Mouse (Mus musculus): ENCODE results near the gene Cdk10.
"Not testable (repeated sequence)": the region's sequence is repeated elsewhere in the genome, so short reads cannot be mapped to it uniquely, and the experiment has no call there.

The Cdk10 gene

DNA sequence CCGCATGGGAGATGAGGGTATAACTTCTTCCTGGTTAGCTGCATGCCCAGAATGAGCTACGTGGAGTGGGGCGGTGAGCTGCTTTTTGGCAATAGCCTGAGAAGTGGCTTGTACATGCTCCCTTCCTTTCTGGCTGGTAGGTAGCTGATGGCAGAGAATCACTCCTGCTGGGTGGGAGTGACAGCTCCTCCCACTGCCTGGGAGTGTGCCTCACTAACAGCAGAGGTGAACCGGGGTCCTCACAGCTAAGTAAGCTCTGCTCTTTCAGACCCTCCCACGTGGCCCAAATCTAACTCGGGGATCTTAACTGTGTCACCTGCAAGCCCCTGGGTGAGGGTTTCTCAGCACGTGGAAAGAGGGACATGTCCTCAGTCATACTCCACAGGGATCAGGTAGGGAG is 7.9 kb downstream of the Cdk10 start:
- in situ Hi-C loops (cut with MboI, MseI): no loop called here

DNA sequence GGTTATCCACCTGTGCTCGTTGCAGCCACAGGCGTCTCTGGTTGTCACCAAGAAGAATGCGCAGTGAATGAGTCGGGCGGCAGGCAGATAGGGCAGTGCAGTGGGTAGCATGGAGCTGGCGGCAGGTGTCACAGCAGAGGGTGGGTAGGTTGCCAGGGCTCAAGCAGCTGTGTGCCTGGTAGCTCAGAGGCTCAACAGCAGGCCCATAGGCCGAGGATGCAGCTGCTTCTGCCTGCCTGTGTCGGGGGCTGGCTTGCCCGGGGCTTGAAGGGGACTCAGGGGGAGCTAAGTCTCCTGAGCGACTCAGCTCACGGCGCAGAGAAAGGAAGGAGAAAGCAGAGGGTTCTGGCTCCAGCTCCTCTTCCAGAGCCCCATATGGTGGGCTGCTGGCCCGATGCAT is 8.7 kb downstream of the Cdk10 start:
- in situ Hi-C loops (cut with MboI, MseI): no loop called here

DNA sequence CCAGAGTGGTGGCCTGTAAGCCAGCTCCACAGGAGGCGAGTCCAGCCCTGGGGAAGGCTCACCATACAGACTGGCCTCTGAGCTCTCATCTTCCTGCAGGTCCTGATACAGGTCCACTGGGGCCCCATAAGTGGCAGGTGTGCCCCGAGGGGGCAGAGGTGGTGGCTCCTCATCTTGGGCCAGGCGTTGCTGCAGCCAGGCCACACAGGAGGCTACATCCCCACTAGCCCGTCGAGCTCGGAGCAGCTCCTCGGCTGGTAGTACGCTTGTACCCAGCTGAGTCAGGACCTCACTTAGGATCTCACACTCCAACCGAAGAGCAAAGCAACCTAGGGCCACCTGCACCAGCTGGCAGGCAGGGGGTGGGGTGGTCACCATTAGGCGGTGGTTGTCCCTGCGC is 9.1 kb downstream of the Cdk10 start:
- in situ Hi-C loops (cut with MboI, MseI): no loop called here

DNA sequence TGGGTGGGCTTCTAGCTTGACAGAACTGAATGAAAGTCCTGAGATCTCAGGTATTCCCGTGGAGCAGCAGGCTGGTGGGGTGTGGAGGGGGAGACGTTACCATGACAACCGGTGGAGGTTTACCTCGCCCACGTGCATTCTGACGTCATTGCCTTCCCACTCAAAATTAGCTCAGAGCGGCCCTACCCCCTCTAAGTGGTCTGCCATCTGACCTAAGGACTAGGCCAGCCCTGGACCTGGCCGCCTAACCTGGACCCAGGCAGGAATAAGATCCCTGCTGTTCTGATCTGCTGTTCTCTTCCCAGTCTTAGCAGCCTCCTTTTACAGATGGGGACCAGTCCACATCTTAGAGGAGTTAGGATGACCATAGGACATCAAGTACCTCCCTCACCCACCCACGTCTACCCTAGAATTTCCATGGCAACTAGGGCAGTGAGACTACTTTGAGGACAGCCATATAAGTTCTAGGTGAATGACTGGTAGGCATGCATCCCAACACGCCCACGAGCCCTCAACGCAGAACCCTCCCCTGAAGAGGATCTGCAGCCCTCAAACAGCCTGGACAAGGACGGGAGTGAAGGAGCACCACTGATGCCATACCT is 10.4 kb downstream of the Cdk10 start:
- in situ Hi-C loops (cut with MboI, MseI): no loop called here

DNA sequence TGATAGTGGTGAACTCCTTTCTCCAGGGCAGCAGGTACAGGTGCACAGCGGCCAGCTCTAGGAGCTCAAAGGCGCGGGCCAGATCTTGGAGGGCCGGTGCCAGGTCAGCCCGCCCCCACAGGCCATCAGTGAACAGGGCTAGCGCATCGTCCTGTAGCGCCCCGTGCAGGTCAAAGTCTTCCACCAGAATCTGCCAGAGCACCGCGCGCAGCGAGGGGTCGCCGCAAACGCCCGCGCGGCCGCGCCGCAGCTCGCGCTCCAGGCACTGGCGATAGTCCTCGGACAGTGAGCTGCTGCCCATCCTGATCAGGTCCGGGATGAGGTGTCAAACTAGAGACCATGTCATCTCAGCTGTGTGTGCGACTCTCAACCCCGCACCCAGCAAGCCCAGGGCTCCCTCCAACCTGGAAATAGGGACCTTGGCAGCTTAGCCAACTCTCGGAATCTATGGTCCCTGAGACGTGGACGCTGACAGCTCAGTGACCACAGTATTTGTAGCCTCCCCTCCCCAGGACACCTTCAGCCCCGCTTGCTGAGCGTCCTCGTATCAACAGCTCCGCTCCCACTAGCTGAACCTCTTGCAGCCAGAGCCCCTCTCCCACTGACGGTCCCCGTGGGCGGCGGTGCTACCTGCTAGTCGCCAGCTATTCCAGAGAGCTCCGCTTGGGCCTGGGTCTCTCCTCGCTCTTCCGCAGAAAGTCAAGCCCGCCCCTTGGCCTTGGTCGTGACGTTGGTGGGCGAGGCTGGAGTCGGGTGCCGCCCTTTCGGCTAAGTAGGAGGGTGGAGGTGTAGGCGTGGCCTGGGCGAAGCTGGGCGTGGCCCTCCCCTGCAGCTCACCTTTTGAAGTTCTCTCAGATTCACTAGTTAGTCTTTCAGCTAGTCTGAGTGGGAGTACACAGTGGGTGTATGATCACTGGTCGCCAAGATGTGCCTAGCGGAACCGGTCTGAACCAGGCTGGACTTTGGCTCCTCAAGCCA is 11.2 kb downstream of the Cdk10 start, which contains the start of gene Spata2l:
Gene Spata2l (minus strand): TSS at position 714 of the 978 bp plus-strand sequence.
- in situ Hi-C loops (cut with MboI, MseI): no loop called here

DNA sequence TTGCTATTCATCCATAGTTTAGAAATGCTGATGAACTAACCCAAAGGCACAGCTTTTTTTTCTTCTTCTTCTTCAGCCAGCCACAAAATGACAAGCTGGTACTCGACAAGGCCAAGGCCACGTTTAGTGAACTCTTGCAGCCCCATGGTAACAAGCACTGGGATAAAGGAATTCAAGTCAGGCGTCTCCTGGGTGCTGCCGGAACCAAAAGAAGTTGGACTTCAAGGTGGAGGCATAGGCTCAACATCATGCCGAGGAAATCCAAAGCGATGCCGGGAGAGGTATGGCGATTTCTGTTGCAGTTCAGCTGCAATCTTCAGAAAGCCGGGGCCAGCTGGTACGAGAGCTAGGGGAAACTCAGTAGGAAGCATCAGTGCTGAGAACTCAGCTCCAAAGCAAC is 14.8 kb downstream of the Cdk10 start:
- in situ Hi-C loops (cut with MboI, MseI): no loop called here

DNA sequence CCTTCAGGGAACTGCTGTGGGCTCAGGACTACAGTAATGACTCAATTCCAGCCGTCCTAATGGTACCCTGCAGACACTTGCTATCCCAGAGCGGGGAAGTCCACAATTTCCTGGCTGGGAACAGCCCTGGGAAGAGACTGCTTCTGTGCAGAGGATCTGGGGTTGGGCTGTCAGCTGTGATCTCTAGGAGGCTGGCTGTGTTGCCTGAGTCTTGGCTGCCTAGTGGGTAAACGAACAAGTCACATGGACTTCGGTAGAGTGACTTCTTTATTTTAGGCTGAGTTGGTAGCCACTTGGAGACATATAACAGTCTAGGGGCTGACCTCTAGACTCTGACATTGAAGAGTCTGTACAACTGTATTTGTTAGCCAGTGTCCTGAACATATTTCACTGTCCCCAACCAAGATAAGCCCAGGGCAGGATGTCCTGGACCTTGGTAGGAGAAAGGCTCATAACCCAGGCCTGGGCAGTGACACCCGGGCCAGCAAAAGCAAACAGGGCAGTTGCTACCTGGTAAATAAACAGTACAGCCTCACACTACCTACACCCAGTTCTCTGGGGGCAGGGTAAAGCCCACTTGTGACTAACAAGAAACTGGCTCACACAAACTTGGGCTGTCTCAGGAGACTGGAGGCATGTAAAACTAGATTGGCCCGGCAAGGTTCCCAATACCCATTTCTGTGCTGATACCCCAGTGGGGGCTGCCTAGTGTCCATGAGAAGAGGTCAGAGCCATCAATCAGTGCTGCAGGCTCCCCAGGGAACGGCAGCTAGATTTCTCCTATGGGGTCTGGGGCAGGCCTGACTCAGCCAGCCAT is 17.7 kb downstream of the Cdk10 start:
- in situ Hi-C loops (cut with MboI, MseI): no loop called here

DNA sequence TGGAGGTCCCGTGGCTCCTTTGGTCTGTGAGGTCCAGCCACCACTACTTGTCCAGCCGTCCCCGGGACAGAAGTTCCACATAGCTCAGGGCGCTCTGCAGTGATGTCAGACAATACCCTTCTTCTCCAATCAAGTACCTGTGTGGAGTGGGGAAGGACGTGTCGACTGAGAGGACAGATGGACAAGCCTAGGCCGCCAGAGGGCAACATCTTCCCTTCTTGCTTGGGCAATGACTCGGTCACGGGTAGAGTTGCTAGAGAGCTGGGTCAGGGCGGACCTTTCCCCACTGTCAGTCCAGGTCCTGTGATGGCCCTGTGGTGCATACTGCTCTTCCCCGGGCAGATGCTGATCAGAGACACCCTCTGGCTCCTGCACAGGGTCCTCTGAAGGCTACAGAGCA is 18.4 kb downstream of the Cdk10 start:
- in situ Hi-C loops (cut with MboI, MseI): no loop called here

DNA sequence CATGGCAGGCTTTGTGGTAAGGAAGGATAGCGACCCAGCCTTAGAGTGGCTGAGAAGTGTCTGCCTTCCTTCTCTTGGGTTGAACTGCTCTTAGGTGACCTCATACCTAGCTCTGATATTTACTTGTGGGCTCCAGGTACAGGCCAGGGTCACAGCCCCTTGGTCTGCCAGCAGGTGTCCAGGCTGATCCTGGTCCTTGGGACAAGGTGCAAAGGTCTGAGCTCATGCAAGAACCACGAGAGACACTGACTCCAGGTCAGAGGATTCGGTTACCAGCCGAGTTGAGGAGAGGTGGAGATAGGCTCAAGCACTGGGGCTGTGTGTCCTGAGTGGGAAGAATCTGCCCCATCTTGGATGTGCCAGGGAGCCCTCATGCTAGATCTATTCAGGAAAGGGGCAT is 19.7 kb downstream of the Cdk10 start:
- in situ Hi-C loops (cut with MboI, MseI): no loop called here

DNA sequence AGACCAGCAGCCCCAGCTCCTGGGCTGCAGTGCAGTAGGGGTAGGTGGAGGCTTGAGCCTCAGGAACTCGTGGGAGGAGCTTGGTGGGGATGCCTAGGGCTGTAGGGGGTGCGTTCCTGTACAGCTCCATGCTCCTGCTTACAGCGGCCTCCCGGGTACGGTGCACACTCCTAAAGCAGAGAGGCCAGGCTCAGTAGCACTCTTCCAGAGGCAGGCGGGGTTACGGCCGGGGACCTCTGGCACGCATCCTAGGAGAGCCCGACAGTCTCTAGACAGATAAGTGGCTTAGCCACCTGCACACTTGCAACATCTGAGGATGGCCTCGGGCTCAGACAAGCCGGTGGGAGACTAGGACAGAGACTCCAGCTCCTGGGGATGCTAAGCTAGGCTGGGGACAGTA is 20.9 kb downstream of the Cdk10 start:
- in situ Hi-C loops (cut with MboI, MseI): no loop called here

DNA sequence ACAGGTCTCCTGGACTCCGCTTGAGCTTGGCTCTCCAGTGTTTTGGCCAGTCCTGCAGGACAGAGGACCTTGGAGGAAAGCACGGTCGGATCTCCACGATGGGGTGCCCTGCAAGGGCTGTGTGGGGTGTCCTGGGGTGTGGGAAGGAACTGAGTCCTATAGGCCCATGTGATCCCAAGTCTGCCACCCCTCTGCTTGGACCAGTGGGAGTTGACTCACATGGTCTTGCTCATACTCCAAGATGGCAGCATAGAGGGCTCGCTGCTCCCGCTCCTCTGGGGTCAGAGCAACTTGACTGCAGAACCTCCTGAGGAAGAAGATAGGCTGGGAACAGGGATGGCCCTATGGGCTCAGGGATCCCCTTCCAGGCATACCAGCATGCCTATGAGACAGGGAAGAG is 23.1 kb downstream of the Cdk10 start:
- in situ Hi-C loops (cut with MboI, MseI): no loop called here

DNA sequence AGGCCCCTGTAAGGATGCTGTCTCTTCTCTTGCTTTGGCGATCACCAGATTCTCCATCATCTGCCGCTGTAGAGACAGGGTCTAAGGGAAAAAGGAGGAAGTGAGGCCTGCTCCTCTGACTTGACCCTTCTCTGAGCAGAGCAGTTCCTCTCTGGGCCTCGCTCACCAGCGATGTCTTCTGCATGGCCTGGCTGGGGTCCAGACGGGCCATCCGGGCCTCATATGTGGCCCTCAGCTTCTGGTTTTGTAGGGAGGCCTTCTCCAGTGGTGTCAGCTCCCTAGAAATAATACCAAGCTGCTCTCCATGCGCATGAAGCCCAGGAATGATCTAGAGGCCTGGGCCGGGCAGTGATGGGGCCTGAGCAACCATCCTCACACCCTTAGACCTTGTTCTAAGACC is 24.0 kb downstream of the Cdk10 start:
- in situ Hi-C loops (cut with MboI, MseI): no loop called here

DNA sequence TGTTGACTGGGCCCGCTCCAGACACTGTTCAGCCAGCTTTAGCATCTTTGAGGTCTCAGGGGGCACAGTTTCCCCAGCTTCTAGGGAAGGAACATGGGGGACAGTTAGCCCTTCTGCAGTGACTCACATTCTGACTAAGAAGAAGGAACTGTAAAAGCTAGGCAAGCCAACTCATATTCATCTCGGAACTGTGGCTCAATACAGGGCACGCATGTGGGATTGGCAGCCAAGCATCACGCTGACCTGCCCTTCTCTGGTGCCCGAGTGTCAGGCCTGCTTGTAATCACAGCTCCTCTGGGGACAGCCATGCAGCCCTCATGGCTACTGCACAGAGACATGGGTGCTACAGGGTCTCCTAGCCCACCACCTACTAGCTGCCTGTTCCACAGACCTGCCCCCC is 26.3 kb downstream of the Cdk10 start:
- in situ Hi-C loops (cut with MboI, MseI): no loop called here

DNA sequence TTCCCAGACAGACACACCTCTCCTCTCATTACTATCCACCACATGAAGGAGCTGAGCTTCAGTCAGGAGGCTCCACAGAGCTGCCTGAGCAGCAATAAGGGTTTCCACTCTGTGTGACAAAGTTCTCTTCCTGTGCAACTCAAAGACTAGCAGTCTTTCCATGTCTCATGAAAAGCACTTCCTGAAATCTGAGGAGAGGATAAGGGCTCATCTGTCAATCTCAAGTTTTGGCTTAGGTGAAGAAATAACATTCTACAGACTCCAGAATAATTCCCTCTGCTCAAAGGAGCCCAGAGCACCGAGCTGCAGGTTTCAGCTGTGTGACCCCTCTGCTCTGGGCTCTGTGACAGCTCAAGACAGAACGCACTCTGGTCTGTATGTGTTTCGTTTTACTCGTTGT is 28.3 kb downstream of the Cdk10 start:
- in situ Hi-C loops (cut with MboI, MseI): no loop called here

DNA sequence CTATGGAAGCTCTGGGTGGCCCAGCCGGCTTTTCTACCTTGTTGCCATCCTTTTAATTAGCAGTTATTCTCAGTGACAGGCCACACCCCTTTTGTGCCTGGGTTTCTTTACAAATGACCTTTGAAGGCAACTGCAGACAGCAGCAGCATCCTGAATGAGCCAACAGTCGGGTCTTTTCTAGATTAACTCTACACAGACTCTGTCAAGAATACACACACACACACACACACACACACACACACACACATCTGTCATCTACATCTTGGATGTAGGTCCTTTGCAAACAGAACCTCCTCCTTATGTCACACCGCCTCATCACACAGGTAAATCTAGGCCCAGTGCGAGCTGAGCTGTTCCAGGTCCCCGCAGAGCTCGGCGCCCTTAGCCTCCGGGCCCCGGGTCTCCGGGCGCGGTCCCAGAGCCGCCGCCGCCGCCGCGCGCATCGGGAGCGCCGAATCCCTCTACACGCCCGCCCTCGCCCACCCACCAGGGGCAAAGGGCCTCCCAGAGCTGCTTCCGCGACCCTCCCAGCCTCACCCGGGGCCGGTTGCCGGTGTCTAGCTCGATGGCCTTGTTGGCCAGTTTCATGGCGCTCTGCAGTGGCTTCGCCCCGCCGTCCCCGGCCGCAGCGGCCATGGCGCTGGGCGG is 28.9 kb downstream of the Cdk10 start:
- in situ Hi-C loops (cut with MboI, MseI): no loop called here

DNA sequence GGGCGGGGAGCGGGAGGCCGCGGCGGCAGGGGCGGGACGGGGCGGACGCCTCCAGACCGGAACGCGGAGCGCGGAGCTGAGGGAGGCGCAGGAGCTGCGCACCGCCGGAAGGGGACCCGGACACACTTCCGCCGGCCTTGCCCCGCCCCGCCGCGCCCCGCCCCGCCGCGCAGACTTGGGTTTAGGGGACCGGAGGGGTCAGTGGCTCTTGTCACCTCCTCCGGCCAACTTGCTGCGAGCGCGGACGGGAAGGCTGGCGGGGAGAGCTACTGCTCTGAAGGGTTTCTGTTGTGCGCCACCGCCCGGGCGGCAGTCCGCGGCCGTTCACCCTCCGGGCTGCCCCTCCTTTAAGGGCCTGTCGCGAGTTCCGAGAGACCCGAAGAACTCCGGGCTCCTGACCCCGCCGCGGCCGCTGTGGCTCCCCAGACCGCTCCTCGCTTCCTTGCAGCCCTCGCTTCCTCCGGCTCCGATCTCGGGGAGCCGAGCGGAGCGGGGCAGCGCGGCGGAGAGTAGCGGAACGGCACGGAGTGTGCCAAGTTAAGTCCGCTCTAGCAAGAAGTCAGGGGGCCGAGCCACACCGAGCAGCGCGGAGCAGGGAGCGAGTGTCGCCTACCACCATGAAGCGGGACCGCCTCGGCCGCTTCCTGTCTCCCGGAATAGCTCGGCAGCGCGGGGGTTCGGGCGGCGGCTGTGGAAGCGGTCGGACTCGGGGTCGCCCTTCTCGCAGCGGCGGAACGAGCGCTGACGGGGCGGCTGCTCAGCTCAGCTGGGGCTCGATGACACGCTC is 29.6 kb downstream of the Cdk10 start, which contains the start of the genes Zfp276 and Vps9d1:
Gene Zfp276 (plus strand): TSS at position 97 of the 787 bp plus-strand sequence.
Gene Vps9d1 (minus strand): TSS at position 250 of the 787 bp plus-strand sequence.
- in situ Hi-C loops (cut with MboI, MseI): no loop called here

DNA sequence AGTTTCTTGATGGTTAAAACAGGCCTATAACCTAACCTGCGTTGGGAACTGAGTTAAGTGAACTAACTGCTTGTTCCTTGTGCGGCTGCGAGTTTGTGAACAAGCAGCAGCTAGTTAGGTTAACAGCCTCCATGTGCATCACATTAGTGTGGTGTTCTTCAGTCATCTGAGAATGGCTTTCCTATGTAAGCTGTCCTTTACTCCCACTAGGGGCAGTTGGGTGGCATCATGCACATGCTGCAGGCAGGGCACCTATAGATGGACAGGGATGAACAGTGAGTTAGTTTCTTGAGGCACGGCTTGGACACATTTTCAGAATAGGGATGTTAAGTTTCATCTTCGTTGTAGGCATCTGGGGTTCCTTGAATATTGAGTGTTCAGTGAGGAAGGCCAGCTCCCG is 30.5 kb downstream of the Cdk10 start:
- in situ Hi-C loops (cut with MboI, MseI): no loop called here

DNA sequence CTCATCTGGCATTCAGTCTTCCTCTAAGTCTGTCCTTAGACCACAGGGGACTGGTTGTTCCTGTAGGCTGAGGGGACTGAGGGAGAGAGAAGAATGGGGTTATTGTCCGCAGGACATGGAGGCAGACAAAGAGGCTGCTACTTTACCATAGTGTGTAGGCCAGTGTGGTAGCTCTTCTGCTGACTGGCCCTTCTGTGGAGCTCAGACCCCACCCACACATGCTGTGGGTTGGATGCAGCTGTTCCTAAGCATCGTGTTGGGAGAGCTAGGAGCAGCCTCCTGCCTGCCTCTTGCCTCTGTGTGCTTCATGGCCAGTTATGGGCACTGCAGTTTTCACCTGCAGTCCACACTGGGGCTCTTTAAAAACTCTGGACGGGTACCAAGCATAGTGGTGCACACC is 32.5 kb downstream of the Cdk10 start:
- in situ Hi-C loops (cut with MboI, MseI): no loop called here

DNA sequence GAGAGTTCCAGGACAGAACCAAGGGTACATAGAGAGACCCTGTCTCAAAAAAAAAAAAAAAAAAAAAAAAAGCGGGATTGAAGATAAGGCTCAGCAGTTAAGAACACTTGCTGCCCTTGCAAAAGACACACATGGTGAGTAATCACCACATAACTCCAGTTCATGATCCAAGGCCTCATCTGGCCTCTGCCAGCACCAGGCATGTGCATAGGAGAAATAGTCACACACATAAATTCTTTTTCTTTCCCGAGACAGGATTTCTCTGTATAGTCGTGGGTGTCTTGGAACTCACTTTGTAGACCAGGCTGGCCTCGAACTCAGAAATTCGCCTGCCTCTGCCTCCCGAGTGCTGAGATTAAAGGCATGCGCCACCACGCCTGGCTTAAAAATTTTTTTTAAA is 33.0 kb downstream of the Cdk10 start:
- in situ Hi-C loops (cut with MboI, MseI): not testable (repeated sequence)

DNA sequence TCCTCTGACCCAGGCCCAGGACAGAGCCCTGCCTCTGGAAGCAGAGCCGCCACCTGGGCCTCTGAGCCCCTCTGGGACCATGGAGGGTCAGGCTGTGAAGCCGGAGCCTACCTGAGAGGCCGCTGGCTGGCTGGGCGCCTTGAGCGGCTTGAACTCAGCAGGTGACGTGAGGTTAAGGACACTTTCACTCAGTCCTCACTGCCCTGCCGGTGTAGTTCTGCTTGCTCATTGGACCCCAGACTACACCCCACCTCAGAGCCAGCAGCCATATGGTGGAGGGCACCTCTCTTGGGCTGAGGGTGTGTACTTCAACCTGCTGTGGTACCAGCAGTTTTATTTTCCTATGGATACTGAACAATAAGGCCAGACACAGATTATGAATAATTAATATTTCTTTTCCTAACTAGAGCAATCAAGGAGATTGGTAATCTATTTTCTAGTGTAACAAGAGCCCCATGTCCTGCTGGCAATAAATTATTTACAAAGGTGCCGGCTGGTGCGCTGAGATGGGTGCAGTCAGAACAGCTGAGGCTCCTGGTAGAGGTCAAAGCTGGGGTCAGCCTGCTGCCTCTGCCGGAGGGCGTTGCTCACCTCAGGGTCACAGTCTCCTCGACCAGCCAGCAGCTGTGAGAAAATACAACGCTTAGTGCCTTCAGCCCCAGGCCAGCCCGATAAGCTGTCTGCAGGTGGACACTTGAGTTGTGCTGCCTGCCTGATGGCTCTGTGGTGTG is 43.4 kb downstream of the Cdk10 start:
- in situ Hi-C loops (cut with MboI, MseI): no loop called here
